Mouse (Mus musculus) thymus, postnatal 4 days (tissue): ENCODE measurements around the gene Gm45717.

Experiments used
- DNase-seq: peaks from one replicate; pipeline ENCODE4 v3.0.0; 2021

Gene Gm45717

GRCm38 (mm10) chr7:140967862-140968591 lies 12.3 kb upstream of the Gm45717 start:
- no peak for DNase-seq

GRCm38 (mm10) chr7:140966921-140967320 lies 11.2 kb upstream of the Gm45717 start, which contains the start of gene Ifitm1:
Gene Ifitm1 (plus strand): TSS chr7:140967221.
- no peak for DNase-seq

GRCm38 (mm10) chr7:140962733-140963132 lies 7.0 kb upstream of the Gm45717 start:
- DNase-seq: no peak

GRCm38 (mm10) chr7:140961416-140961815 lies 5.7 kb upstream of the Gm45717 start:
- no peak for DNase-seq

- no peak for DNase-seq
Observed at GRCm38 (mm10) chr7:140960026-140960425, 4.3 kb upstream of the Gm45717 start.

- DNase-seq: peak; percentile 64
Observed at GRCm38 (mm10) chr7:140959181-140959901, 3.6 kb upstream of the Gm45717 start.

GRCm38 (mm10) chr7:140956556-140956869 lies 776 bp upstream of the Gm45717 start:
- DNase-seq: no peak

- DNase-seq: no peak
Observed at GRCm38 (mm10) chr7:140955342-140955741, 395 bp downstream of the Gm45717 start.

GRCm38 (mm10) chr7:140954733-140955071 lies 1.0 kb downstream of the Gm45717 start:
- no peak for DNase-seq

- DNase-seq: no peak
Observed at GRCm38 (mm10) chr7:140953800-140954732, 1.7 kb downstream of the Gm45717 start.

GRCm38 (mm10) chr7:140953133-140953532 lies 2.6 kb downstream of the Gm45717 start:
- DNase-seq: no peak

- DNase-seq: no peak
Observed at GRCm38 (mm10) chr7:140952441-140952840, 3.3 kb downstream of the Gm45717 start.

- no peak for DNase-seq
Observed at GRCm38 (mm10) chr7:140951765-140952164, 4.0 kb downstream of the Gm45717 start.

GRCm38 (mm10) chr7:140951051-140951450 lies 4.7 kb downstream of the Gm45717 start:
- no peak for DNase-seq

GRCm38 (mm10) chr7:140949824-140950530 lies 5.8 kb downstream of the Gm45717 start, which contains the start of gene Ifitm5:
Gene Ifitm5 (minus strand): TSS chr7:140950291.
- no peak for DNase-seq

- DNase-seq: no peak
Observed at GRCm38 (mm10) chr7:140949255-140949654, 6.5 kb downstream of the Gm45717 start.

GRCm38 (mm10) chr7:140948161-140948560 lies 7.6 kb downstream of the Gm45717 start:
- DNase-seq: no peak

- no peak for DNase-seq
Observed at GRCm38 (mm10) chr7:140946980-140947379, 8.8 kb downstream of the Gm45717 start.

GRCm38 (mm10) chr7:140946311-140946710 lies 9.4 kb downstream of the Gm45717 start:
- DNase-seq: no peak

GRCm38 (mm10) chr7:140945247-140945646 lies 10.5 kb downstream of the Gm45717 start:
- DNase-seq: no peak

- no peak for DNase-seq
Observed at GRCm38 (mm10) chr7:140944236-140944635, 11.5 kb downstream of the Gm45717 start.

- no peak for DNase-seq
Observed at GRCm38 (mm10) chr7:140943356-140943755, 12.4 kb downstream of the Gm45717 start.

- DNase-seq: no peak
Observed at GRCm38 (mm10) chr7:140942811-140943210, 12.9 kb downstream of the Gm45717 start.
